Mouse (Mus musculus): ENCODE results near the gene Kcnmb4. TPM values are rescaled to one million over a fixed set of nuclear protein-coding genes. Genes with fewer than 3 reads are reported as not detected.
A peak's percentile ranks its signal among the peaks of the same experiment; 100 is the strongest.

Gene Kcnmb4
- polyA plus RNA-seq, 1 experiment from 2014 or later, result 8.0 TPM

DNA sequence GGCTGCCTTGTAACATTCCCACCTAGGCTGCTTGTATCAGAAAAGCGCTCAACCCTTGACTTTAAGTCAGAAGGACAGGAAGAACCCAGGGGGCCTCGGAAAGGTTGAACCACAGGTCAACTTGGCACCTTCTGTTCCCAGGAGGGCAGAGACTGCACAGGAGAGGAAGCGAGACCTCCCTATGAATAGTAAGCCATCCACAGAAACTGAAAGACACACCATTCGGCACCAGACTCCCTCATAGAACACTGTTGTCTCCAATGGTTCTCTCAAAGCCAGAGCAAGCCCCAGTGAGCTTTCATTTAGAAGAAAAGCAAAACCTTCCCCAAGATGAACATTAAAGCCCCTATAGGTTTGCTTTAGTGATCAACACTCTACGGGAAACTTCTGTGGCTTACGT lies 2.0 kb upstream of the Kcnmb4 start:
- Histone ChIP-seq H3K27ac (no peak overlapping the region), H3K36me3 (no peaks in the 10 kb centered on the region), H3K27me3 (ENCODE audit: insufficient read depth, poor library complexity, severe bottlenecking) (no peaks in the 10 kb centered on the region), H3K4me3 (no peak overlapping the region), H3K4me1 (peaks cover 10% of the 10 kb centered on the region), H3K9me3 (no peaks in the 10 kb centered on the region)
- 74% methylated on average over 6 of the region's 6 CpGs for WGBS
- no peak for DNase-seq (ENCODE audit: low spot score)

DNA sequence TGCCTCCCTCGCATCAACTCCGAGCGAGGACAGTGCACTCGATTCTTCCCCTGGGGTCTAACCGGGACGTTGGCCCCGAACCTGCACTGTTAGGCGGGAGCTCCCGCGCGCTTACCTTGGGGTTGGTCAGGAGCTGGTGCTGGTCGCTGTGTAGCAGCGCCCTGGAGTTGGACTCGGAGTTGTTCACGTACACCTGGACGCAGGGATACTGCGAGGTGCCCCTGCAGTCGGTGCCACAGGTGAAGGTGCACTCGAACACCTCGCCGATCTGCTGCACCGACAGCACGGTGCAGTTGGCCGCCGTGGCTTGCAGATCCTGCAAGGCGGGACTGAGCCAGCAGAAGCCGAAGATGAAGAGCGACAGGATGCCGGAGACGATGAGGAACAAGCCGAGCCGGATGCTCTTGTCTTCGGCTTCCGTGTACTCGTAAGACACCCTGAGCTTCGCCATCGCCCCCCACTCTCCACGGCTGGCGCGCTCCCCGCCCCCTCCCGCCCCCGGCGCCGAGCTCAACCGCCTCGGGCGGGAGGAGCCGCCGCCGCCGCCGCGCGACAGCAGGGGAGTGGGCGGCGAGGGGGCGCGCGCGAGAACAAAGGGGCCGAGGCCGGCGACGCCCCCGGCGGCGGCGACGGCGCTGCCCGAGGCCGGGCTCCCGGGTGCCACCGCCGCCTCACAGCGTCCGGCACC lies 463 bp downstream of the Kcnmb4 start:
- Histone ChIP-seq H3K36me3 (no peaks in the 10 kb centered on the region), H3K27ac (peak overlapping the region; percentile 86), H3K4me1 (peaks cover 10% of the 10 kb centered on the region), H3K9me3 (no peaks in the 10 kb centered on the region), H3K4me3 (peak overlapping the region; percentile 77), H3K27me3 (ENCODE audit: insufficient read depth, poor library complexity, severe bottlenecking) (no peaks in the 10 kb centered on the region)
- 1% methylated on average over 47 of the region's 78 CpGs for WGBS
- DNase-seq (ENCODE audit: low spot score), result no peak

DNA sequence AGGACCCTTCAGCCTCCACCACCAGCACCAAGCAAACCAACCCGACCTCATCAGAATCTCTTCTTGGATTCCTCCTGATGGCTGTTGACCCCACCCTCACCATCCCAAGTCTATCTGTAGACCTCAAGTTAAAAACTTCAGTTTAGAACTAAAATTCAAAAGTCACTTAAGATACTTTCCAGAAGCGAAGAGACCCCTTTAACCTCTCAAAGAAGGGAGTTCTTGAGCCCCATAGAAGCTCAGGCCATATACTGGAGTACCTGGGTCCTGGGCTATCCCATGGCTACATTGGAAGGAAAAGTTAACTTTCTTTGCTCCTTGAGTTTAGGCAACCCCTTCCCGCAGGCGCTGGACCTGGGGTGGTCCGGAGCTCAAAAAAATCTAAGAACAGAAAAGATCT lies 1.1 kb downstream of the Kcnmb4 start:
- Histone ChIP-seq H3K27me3 (ENCODE audit: insufficient read depth, poor library complexity, severe bottlenecking) (no peaks in the 10 kb centered on the region), H3K9me3 (no peaks in the 10 kb centered on the region), H3K27ac (peak overlapping the region; percentile 86), H3K36me3 (no peaks in the 10 kb centered on the region), H3K4me1 (peaks cover 10% of the 10 kb centered on the region), H3K4me3 (peak overlapping the region; percentile 77)
- DNase-seq (ENCODE audit: low spot score), result no peak
- 8% methylated on average over 5 of the region's 5 CpGs for WGBS

- Histone ChIP-seq H3K4me1 (peaks cover 10% of the 10 kb centered on the region), H3K9me3 (no peaks in the 10 kb centered on the region), H3K27me3 (ENCODE audit: insufficient read depth, poor library complexity, severe bottlenecking) (no peaks in the 10 kb centered on the region), H3K36me3 (no peaks in the 10 kb centered on the region), H3K27ac (no peak overlapping the region), H3K4me3 (no peak overlapping the region)
- DNase-seq (ENCODE audit: low spot score), result no peak
- WGBS, result 86% methylated on average over 11 of the region's 11 CpGs
Observed at GRCm38 (mm10) chr10:116470306-116470925, 3.3 kb downstream of the Kcnmb4 start.

DNA sequence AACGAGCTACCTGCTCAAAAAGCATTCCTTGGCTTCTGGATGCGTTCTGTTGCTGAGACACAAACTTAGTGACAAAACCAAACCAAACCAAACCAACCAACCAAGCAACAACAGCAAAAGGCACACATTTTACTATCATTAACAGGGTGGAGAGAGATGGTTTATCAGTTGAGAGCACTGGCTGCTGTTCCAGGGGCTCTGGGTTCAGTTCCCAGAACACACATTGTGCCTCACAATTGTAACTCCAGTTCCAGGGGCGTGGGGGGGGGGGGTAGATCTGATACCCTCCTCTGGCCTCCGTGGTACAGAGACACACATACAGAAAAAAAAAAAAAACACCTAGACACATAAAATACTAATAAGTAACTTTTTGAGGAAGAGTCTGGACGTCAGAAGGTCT lies 5.6 kb downstream of the Kcnmb4 start:
- H3K9me3 ChIP-seq, result no peaks in the 10 kb centered on the region
- H3K36me3 ChIP-seq, result no peaks in the 10 kb centered on the region
- peaks cover 10% of the 10 kb centered on the region for H3K4me1 ChIP-seq
- WGBS, result 78% methylated on average over 5 of the region's 5 CpGs
- no peak for DNase-seq (ENCODE audit: low spot score)
- H3K27me3 ChIP-seq (ENCODE audit: insufficient read depth, poor library complexity, severe bottlenecking), result no peaks in the 10 kb centered on the region
- no peak overlapping the region for H3K27ac ChIP-seq
- H3K4me3 ChIP-seq, result no peak overlapping the region

DNA sequence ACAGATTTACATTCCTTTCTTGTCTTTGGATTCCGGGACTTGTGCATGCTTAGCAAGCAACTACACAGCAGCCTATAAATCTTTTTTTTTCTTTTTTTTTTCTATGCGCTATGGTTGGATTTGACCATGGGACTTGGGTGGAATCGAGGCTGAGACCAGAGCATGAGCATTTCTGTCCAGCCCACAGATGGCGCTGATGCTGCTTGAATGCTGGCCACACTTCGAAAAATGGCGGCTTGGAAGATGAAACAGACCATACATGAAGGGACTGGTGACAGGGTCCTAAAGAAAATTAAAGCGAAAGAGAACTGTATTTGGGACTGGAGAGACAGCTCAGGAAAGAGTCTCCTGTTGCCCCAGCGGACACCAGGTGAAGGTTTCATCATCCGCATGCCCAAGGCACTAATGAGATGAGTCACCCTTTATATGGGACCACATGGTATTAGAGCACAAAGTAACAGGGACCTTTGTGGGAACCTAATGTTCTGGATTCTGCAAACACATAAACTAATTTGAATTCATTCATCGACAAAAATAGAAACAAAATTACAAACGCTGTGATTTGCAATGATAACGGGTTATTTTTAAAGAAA lies 9.8 kb downstream of the Kcnmb4 start:
- H3K27ac ChIP-seq, result no peak overlapping the region
- WGBS, result 88% methylated on average over 12 of the region's 12 CpGs
- DNase-seq (ENCODE audit: low spot score), result no peak
- no peaks in the 10 kb centered on the region for H3K4me1 ChIP-seq
- no peaks in the 10 kb centered on the region for H3K36me3 ChIP-seq
- H3K27me3 ChIP-seq (ENCODE audit: insufficient read depth, poor library complexity, severe bottlenecking), result no peaks in the 10 kb centered on the region
- H3K4me3 ChIP-seq, result no peak overlapping the region
- no peaks in the 10 kb centered on the region for H3K9me3 ChIP-seq

GRCm38 (mm10) chr10:116461443-116461842 lies 12.2 kb downstream of the Kcnmb4 start:
- peaks cover 2% of the 10 kb centered on the region for H3K36me3 ChIP-seq
- H3K27me3 ChIP-seq (ENCODE audit: insufficient read depth, poor library complexity, severe bottlenecking), result no peaks in the 10 kb centered on the region
- no peak overlapping the region for H3K4me3 ChIP-seq
- no peaks in the 10 kb centered on the region for H3K9me3 ChIP-seq
- 91% methylated on average over 9 of the region's 9 CpGs for WGBS
- DNase-seq (ENCODE audit: low spot score), result no peak
- peaks cover 4% of the 10 kb centered on the region; the same call in 1 of the 2 replicates for H3K4me1 ChIP-seq
- H3K27ac ChIP-seq, result no peak overlapping the region

- Histone ChIP-seq H3K4me1 (peaks cover 4% of the 10 kb centered on the region; the same call in 1 of the 2 replicates), H3K36me3 (peaks cover 5% of the 10 kb centered on the region), H3K27me3 (ENCODE audit: insufficient read depth, poor library complexity, severe bottlenecking) (no peaks in the 10 kb centered on the region), H3K4me3 (no peak overlapping the region), H3K27ac (no peak overlapping the region), H3K9me3 (no peaks in the 10 kb centered on the region)
- 90% methylated on average over 9 of the region's 9 CpGs for WGBS
- DNase-seq (ENCODE audit: low spot score), result peak; percentile 35
Observed at GRCm38 (mm10) chr10:116458786-116459185, 14.9 kb downstream of the Kcnmb4 start.

GRCm38 (mm10) chr10:116452771-116453170 lies 20.9 kb downstream of the Kcnmb4 start:
- 91% methylated on average over 7 of the region's 7 CpGs for WGBS
- DNase-seq (ENCODE audit: low spot score), result peak; percentile 36

DNA sequence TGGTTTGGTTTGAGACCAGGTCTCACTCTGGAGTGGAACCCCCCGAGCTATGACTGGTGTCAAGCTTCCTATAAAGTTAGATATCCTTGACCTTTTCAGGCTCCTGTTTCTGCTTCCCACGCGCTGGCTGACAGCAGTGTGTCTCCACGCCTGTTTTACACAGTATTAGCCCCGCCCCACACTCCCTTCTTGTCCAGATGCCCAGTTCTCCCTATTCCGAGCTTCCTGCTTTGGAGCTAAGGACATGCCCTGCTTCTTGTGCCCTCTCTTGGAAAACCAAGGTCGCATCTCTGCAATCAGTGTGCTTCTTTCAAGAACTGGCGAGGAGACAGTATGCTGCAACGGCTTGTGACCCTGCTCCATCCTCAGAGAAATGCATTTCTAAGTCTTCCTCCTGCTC lies 23.1 kb downstream of the Kcnmb4 start:
- DNase-seq (ENCODE audit: low spot score), result no peak
- Histone ChIP-seq H3K4me1 (peaks cover 10% of the 10 kb centered on the region; the same call in 1 of the 2 replicates), H3K27me3 (ENCODE audit: insufficient read depth, poor library complexity, severe bottlenecking) (no peaks in the 10 kb centered on the region), H3K4me3 (no peak overlapping the region), H3K27ac (no peak overlapping the region), H3K36me3 (no peaks in the 10 kb centered on the region), H3K9me3 (0 out of 2 replicates have a peak, but pooled peaks cover 3% of the 10 kb centered on the region)
- WGBS, result 68% methylated on average over 9 of the region's 9 CpGs

More at GRCm38 (mm10) chr10:116452771-116453170, 20.9 kb downstream of the Kcnmb4 start:
- H3K27me3 ChIP-seq (ENCODE audit: insufficient read depth, poor library complexity, severe bottlenecking), result no peaks in the 10 kb centered on the region
- peaks cover 5% of the 10 kb centered on the region for H3K36me3 ChIP-seq
- H3K27ac ChIP-seq, result no peak overlapping the region
- H3K4me1 ChIP-seq, result peaks cover 7% of the 10 kb centered on the region; the same call in 1 of the 2 replicates
- H3K4me3 ChIP-seq, result no peak overlapping the region
- 0 out of 2 replicates have a peak, but pooled peaks cover 3% of the 10 kb centered on the region for H3K9me3 ChIP-seq

GRCm38 (mm10) chr10:116448166-116448565 lies 25.5 kb downstream of the Kcnmb4 start:
- 93% methylated on average over 12 of the region's 12 CpGs for WGBS
- H3K4me3 ChIP-seq, result no peak overlapping the region
- H3K27me3 ChIP-seq (ENCODE audit: insufficient read depth, poor library complexity, severe bottlenecking), result no peaks in the 10 kb centered on the region
- 0 out of 2 replicates have a peak, but pooled peaks cover 3% of the 10 kb centered on the region for H3K9me3 ChIP-seq
- no peak overlapping the region for H3K27ac ChIP-seq
- DNase-seq (ENCODE audit: low spot score), result peak; percentile 58
- H3K4me1 ChIP-seq, result peaks cover 10% of the 10 kb centered on the region; the same call in 1 of the 2 replicates
- no peaks in the 10 kb centered on the region for H3K36me3 ChIP-seq

DNA sequence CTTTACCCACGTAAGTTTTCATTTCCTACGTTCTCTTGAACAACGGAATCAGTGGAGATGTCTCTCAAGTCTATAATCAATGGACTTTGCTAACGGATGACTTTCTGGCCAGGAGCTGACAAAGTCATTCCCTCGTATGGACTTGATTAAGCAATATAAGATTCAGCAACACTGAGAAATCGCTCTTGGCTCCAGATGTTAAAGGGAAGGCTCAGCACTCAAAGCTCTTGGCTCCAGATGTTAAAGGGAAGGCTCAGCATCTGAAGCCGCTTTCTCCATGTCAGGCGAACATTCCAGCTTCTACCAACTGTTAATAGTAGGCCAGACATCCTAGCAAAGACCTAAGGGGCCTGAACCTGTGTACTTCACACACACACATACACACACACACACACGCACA lies 26.5 kb downstream of the Kcnmb4 start:
- Histone ChIP-seq H3K27me3 (ENCODE audit: insufficient read depth, poor library complexity, severe bottlenecking) (no peaks in the 10 kb centered on the region), H3K9me3 (no peaks in the 10 kb centered on the region), H3K4me3 (no peak overlapping the region), H3K36me3 (no peaks in the 10 kb centered on the region), H3K27ac (no peak overlapping the region), H3K4me1 (peaks cover 10% of the 10 kb centered on the region; the same call in 1 of the 2 replicates)
- DNase-seq (ENCODE audit: low spot score), result peak; percentile 48
- WGBS, result 86% methylated on average over 9 of the region's 9 CpGs

DNA sequence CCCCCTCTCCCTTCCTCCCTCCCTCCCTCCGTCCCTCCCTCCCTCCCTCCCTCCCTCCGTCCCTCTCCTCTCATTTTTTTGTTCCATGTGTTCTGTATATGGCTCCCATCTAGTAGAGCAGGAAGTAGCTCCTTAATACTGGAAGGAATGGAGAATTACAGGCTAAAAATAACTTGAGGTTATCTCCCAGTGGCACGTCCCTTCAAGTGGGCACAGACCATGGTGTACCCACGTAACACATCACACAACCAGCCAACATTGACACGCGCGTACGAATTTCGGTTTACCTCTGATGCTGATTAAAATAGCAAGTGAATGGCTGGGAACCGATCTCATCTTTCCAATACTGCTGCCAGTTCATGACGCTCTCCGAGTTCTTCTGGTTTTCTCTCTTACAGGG lies 27.6 kb downstream of the Kcnmb4 start:
- Histone ChIP-seq H3K4me1 (peaks cover 10% of the 10 kb centered on the region; the same call in 1 of the 2 replicates), H3K27me3 (ENCODE audit: insufficient read depth, poor library complexity, severe bottlenecking) (no peaks in the 10 kb centered on the region), H3K9me3 (no peaks in the 10 kb centered on the region), H3K36me3 (no peaks in the 10 kb centered on the region), H3K4me3 (no peak overlapping the region), H3K27ac (no peak overlapping the region)
- 85% methylated on average over 10 of the region's 12 CpGs for WGBS
- peak; percentile 31 for DNase-seq (ENCODE audit: low spot score)

Measured in heart, embryonic 10.5 days (tissue).